Mouse (Mus musculus) midbrain, embryonic 15.5 days (tissue): ENCODE results near the gene Gm20388. TPM values are rescaled to one million over a fixed set of nuclear protein-coding genes. Genes with fewer than 3 reads are reported as not detected.
A peak's percentile ranks its signal among the peaks of the same experiment; 100 is the strongest.

Source experiments
- ATAC-seq: fragments of 200-750 bp; cut with Nextera tagmentation; replicated peaks from 2 replicates; pipeline ENCODE4 v1.8.0; 2017; ENCODE audit warnings: moderate TSS enrichment
- H3K27ac ChIP-seq: fragments of 300-500 bp; sonication (generic); 2 replicates; pipeline ENCODE4 v1.5.1; 2015; ENCODE audit warnings: mild to moderate bottlenecking, inconsistent platforms
- H3K27me3 ChIP-seq: fragments of 300-500 bp; sonication (generic); replicated peaks from 2 replicates; pipeline ENCODE4 v1.6.1; 2015; ENCODE audit warnings: inconsistent platforms
- H3K36me3 ChIP-seq: fragments of 300-500 bp; sonication (generic); replicated peaks from 2 replicates; pipeline ENCODE4 v1.6.1; 2015; ENCODE audit warnings: inconsistent platforms
- H3K4me1 ChIP-seq: fragments of 300-500 bp; sonication (generic); 2 replicates; pipeline ENCODE4 v1.6.1; 2015; ENCODE audit warnings: inconsistent platforms
- H3K4me2 ChIP-seq: fragments of 300-500 bp; sonication (generic); 2 replicates; pipeline ENCODE4 v1.6.1; 2015; ENCODE audit warnings: inconsistent platforms, mild to moderate bottlenecking, moderate library complexity
- H3K4me3 ChIP-seq: fragments of 300-500 bp; sonication (generic); 2 replicates; pipeline ENCODE4 v1.5.1; 2015; ENCODE audit warnings: mild to moderate bottlenecking, inconsistent platforms
- H3K9ac ChIP-seq: fragments of 300-500 bp; sonication (generic); 2 replicates; pipeline ENCODE4 v1.6.1; 2015; ENCODE audit warnings: mild to moderate bottlenecking, inconsistent platforms
- H3K9me3 ChIP-seq: fragments of 300-500 bp; sonication (generic); 2 replicates; pipeline ENCODE4 v1.6.1; 2016; ENCODE audit warnings: inconsistent platforms
- WGBS: fragments of 180-500 bp; shearing (Covaris S2); methylation state at CpG from one replicate; pipeline ENCODE4 v1.1.7; 2015; ENCODE audit warnings: mixed read lengths; 5-methylcytosine and 5-hydroxymethylcytosine counted together
- polyA plus RNA-seq: library from polyadenylated mRNA; unstranded; fragments of >200 nt; fragmentation: Nextera tagmentation; extraction: Ambion mirVana; gene quantifications from 2 replicates; pipeline ENCODE4 v1.2.1, GENCODE M21; 2015

Gene Gm20388
- polyA plus RNA-seq, 1 experiment from 2014 or later, result 5.6 TPM

GRCm38 (mm10) chr8:123292785-123293184 is 3382.1 kb downstream of the Gm20388 start:
- Histone ChIP-seq H3K4me3 (no peak overlapping the region), H3K27me3 (no peaks in the 10 kb centered on the region), H3K36me3 (no peaks in the 10 kb centered on the region), H3K9me3 (no peaks in the 10 kb centered on the region), H3K27ac (no peak overlapping the region), H3K9ac (no peak overlapping the region), H3K4me2 (no peak overlapping the region), H3K4me1 (no peaks in the 10 kb centered on the region)
- 94% methylated on average over 2 of the region's 2 CpGs for WGBS
- no peak for ATAC-seq

GRCm38 (mm10) chr8:123298301-123298700 is 3387.7 kb downstream of the Gm20388 start:
- H3K9me3 ChIP-seq, result no peaks in the 10 kb centered on the region
- H3K36me3 ChIP-seq, result no peaks in the 10 kb centered on the region
- no peak overlapping the region for H3K9ac ChIP-seq
- H3K4me3 ChIP-seq, result no peak overlapping the region
- ATAC-seq, result no peak
- H3K27me3 ChIP-seq, result no peaks in the 10 kb centered on the region
- no peaks in the 10 kb centered on the region for H3K4me1 ChIP-seq
- WGBS, result 92% methylated on average over 11 of the region's 11 CpGs
- H3K27ac ChIP-seq, result no peak overlapping the region
- H3K4me2 ChIP-seq, result no peak overlapping the region

DNA sequence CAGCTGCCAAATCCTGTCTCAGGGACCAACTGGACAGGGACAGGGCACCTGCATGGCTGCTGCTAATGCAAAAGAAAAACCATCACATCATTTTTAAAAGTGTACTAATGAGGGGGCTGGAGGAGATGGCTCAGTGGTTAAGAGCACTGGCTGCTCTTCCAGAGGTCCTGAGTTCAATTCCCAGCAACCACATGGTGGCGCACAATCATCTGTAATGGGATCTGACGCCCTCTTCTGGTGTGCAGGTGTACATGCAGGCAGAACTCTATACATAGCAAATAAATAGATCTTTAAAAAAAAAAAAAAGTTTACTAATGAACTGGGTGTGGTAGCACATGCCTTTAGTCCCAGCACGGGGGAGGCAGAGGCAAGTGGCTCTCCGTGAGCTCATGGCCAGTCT is 3398.1 kb downstream of the Gm20388 start:
- ATAC-seq, result no peak
- WGBS, result 70% methylated on average over 4 of the region's 4 CpGs
- Histone ChIP-seq H3K27ac (no peak overlapping the region), H3K9ac (no peak overlapping the region), H3K4me2 (no peak overlapping the region), H3K36me3 (no peaks in the 10 kb centered on the region), H3K9me3 (no peaks in the 10 kb centered on the region), H3K27me3 (no peaks in the 10 kb centered on the region), H3K4me1 (no peaks in the 10 kb centered on the region), H3K4me3 (no peak overlapping the region)

GRCm38 (mm10) chr8:123317781-123318466 is 3407.3 kb downstream of the Gm20388 start:
- peak; percentile 83 for ATAC-seq
- Histone ChIP-seq H3K27me3 (no peaks in the 10 kb centered on the region), H3K4me1 (peaks cover 14% of the 10 kb centered on the region), H3K36me3 (no peaks in the 10 kb centered on the region), H3K4me3 (peak overlapping the region; percentile 52), H3K9me3 (no peaks in the 10 kb centered on the region), H3K9ac (peak overlapping the region; percentile 47), H3K27ac (no peak overlapping the region), H3K4me2 (peak overlapping the region; percentile 98)
- WGBS, result 6% methylated on average over 21 of the region's 21 CpGs

DNA sequence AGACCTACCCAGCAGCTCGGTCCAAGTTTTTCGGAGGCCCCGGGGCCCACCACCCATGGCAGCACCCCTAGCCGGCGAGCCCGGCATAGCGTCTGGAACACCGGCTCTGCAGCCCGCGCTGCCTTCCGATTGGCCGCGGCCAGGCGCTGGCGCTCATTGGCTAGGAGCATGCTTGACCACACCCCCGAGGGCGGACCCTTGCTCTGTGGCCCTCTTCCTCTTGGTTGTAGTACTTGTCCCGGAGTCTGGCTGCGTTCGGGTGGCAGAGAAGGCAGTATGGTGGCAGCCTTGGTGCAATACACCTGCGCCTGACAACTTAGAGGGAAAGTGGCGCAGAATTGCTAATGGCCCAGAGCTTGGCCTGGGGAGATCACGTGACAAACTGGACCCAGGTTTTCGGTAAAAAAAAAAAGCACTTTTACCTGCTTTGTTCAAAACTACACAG is 3407.8 kb downstream of the Gm20388 start, which contains the start of gene Fanca:
TSS of gene Fanca (minus strand) at position 110 of the 445 bp plus-strand sequence.
- Histone ChIP-seq H3K4me1 (peaks cover 14% of the 10 kb centered on the region), H3K36me3 (no peaks in the 10 kb centered on the region), H3K27ac (no peak within 1 kb of the TSS), H3K4me2 (peak within 1 kb of the TSS; percentile 98), H3K9ac (peak within 1 kb of the TSS; percentile 47), H3K27me3 (no peaks in the 10 kb centered on the region), H3K9me3 (no peaks in the 10 kb centered on the region), H3K4me3 (peak within 1 kb of the TSS; percentile 52)
- WGBS, result under 1% methylated on average over 24 of the region's 24 CpGs
- ATAC-seq, result peak; percentile 98

DNA sequence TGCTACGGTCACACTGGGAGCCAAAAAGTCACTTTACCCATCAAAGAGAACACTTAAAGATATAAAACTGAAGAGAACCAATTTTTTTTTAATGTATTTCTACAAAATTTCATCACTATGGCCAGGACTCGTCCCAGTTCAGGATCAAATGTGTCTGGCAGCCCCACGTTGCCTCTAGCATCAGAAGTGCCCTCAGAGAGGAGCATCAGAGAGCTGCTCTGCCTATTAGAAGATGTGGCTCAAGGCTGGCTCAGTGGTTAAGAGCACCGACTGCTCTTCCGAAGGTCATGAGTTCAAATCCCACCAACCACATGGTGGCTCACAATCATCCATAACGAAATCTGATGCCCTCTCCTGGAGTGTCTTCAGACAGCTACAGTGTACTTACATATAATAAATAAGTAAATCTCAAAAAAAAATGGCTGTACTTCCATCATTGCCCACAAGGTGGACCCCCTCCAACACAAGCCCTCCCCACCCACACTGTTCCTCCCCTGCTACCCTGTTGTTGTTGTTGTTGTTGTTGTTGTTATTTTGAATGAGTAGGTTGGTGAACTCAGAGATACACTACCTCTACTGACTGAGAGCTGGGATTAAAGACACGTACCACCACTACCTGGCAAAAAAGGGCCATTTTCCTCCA is 3409.0 kb downstream of the Gm20388 start:
- Histone ChIP-seq H3K4me2 (no peak overlapping the region), H3K4me3 (no peak overlapping the region), H3K27me3 (no peaks in the 10 kb centered on the region), H3K27ac (no peak overlapping the region), H3K9me3 (no peaks in the 10 kb centered on the region), H3K9ac (no peak overlapping the region), H3K36me3 (no peaks in the 10 kb centered on the region), H3K4me1 (peaks cover 14% of the 10 kb centered on the region)
- 35% methylated on average over 7 of the region's 7 CpGs for WGBS
- ATAC-seq, result 0 out of 2 replicates have a peak, but pooled peaks have one; percentile 12

- over 99% methylated on average over 2 of the region's 2 CpGs for WGBS
These were observed 3417.9 kb downstream of the Gm20388 start for GRCm38 (mm10) chr8:123328552-123328951.

DNA sequence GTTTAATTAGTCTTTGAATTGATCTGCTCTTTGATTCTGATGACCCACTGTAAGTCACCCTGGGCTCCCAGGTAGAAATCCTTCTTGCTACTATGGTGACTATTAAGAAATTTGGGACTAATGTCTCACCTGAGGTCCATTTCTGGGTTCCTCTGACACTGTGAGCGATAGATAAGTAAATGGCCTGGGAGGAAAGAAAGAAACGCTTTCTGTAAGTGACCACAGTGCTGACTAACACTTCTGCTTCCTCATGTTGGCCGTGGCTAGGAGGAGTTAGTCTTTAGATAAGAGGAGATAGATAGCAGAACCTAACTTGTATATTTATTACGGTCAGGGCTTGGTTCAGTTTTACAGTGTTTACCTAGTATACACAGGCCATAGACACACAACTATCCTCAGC is 3418.7 kb downstream of the Gm20388 start:
- 92% methylated on average over 4 of the region's 4 CpGs for WGBS
- no peak overlapping the region for H3K27ac ChIP-seq
- H3K9ac ChIP-seq, result no peak overlapping the region
- peaks cover 21% of the 10 kb centered on the region for H3K4me1 ChIP-seq
- H3K27me3 ChIP-seq, result no peaks in the 10 kb centered on the region
- H3K4me3 ChIP-seq, result no peak overlapping the region
- ATAC-seq, result no peak
- no peaks in the 10 kb centered on the region for H3K9me3 ChIP-seq
- H3K36me3 ChIP-seq, result no peaks in the 10 kb centered on the region
- no peak overlapping the region for H3K4me2 ChIP-seq

More at GRCm38 (mm10) chr8:123328552-123328951, 3417.9 kb downstream of the Gm20388 start:
- Histone ChIP-seq H3K27ac (no peak overlapping the region), H3K9ac (no peak overlapping the region), H3K4me2 (no peak overlapping the region), H3K4me1 (peaks cover 13% of the 10 kb centered on the region), H3K27me3 (no peaks in the 10 kb centered on the region), H3K36me3 (no peaks in the 10 kb centered on the region), H3K4me3 (no peak overlapping the region), H3K9me3 (no peaks in the 10 kb centered on the region)
- ATAC-seq, result no peak

DNA sequence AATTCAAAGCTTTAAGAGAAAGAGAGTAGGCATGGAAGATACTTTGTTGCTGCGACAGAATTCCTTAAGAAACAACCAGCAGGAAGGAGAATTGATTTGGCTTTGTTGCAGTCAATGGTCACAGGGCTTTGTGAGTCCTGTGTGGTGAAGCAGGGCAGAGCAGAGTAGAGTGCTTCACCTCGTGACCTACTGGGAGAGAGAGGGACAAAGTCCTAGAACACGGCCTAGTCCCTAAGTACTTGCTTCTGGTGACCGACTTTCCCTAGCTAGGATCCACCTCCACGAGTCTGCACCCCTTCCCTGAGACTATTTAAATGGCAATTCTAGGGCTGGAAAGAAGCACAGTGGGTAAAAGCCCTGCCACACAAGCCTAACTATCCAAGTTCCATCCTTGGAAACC is 3419.3 kb downstream of the Gm20388 start:
- H3K4me2 ChIP-seq, result no peak overlapping the region
- no peak overlapping the region for H3K27ac ChIP-seq
- no peak overlapping the region for H3K4me3 ChIP-seq
- peaks cover 27% of the 10 kb centered on the region for H3K4me1 ChIP-seq
- no peaks in the 10 kb centered on the region for H3K27me3 ChIP-seq
- H3K9me3 ChIP-seq, result no peaks in the 10 kb centered on the region
- H3K9ac ChIP-seq, result no peak overlapping the region
- 54% methylated on average over 5 of the region's 5 CpGs for WGBS
- ATAC-seq, result no peak
- H3K36me3 ChIP-seq, result no peaks in the 10 kb centered on the region

- WGBS, result 85% methylated on average over 6 of the region's 6 CpGs
- no peak overlapping the region for H3K4me2 ChIP-seq
- ATAC-seq, result no peak
- peaks cover 30% of the 10 kb centered on the region for H3K4me1 ChIP-seq
- no peaks in the 10 kb centered on the region for H3K36me3 ChIP-seq
- H3K27ac ChIP-seq, result no peak overlapping the region; the same call in 1 of the 2 replicates
- no peak overlapping the region for H3K4me3 ChIP-seq
- no peak overlapping the region for H3K9ac ChIP-seq
- no peaks in the 10 kb centered on the region for H3K27me3 ChIP-seq
- no peaks in the 10 kb centered on the region for H3K9me3 ChIP-seq
These were observed 3420.1 kb downstream of the Gm20388 start for GRCm38 (mm10) chr8:123330701-123331100.

DNA sequence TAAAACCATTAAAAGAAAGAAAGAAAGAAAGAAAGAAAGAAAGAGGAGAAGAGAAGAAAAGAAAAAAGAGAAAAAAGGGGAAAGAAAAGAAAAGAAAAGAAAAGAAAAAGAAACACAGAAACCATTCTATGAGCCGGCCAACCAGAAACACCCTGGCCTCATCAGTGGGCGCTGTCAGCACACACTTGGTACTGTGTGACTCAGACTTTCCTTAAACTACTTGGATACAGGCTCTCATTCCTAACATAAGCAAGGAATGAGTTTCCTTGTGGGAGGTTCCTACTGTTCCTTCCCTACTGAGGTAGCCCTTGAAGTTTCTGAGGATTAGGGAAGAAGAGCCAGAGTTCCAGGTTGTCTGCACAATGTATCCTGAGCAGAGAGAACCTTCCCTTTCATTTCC is 3420.7 kb downstream of the Gm20388 start:
- Histone ChIP-seq H3K36me3 (no peaks in the 10 kb centered on the region), H3K27me3 (no peaks in the 10 kb centered on the region), H3K9ac (no peak overlapping the region), H3K4me2 (peak overlapping the region; percentile 79), H3K4me1 (peaks cover 32% of the 10 kb centered on the region), H3K9me3 (no peaks in the 10 kb centered on the region), H3K27ac (peak overlapping the region; percentile 91), H3K4me3 (peak overlapping the region; percentile 65)
- no peak for ATAC-seq
- WGBS, result 83% methylated on average over 2 of the region's 2 CpGs

DNA sequence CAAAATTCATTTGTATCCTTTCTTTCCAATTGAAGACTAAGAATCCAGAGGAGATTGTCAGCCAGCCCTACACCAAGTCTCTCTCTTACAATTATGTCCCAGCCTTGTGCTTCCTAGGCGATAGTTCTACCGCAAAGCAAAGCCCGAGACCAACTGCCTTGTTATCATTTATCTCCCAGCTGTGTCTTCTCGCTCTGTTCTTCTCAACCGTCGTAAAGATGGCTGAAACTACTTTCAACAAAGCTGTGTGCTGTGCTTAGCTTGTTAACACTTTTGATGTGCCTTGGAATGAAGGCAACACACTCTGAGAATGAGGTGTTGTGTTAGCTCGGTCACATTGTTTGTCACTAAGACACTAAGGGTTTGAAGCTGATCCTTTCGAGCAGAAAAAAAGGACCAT is 3421.2 kb downstream of the Gm20388 start:
- Histone ChIP-seq H3K36me3 (no peaks in the 10 kb centered on the region), H3K4me1 (peaks cover 32% of the 10 kb centered on the region), H3K9me3 (no peaks in the 10 kb centered on the region), H3K4me3 (peak overlapping the region; percentile 65), H3K4me2 (peak overlapping the region; percentile 79), H3K9ac (peak overlapping the region; percentile 73), H3K27me3 (no peaks in the 10 kb centered on the region), H3K27ac (peak overlapping the region; percentile 91)
- no peak; the same call in 1 of the 2 replicates for ATAC-seq
- WGBS, result 24% methylated on average over 8 of the region's 8 CpGs
